In the genomic region with DNA sequence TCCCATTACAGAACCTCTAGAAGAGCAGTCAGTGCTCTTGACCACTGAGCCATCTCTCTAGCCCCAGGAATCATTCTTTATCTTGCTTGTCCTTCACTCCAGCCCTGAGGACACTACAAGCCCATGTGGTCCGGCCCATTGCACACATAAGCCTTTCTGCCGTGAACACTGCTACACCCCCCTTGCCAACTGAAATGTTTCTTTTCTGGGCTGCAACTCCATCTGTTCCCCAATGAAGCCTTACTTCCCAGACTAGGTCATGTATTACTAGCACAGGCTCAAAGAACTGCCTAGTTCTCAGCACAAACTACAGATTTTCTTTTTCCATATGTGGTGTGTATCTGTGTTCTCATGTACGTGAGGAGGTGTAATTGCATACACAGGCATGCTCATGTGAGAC, we compare ENCODE assay signal across 16 mouse cellular contexts.
"Had no signal": no experiment of that assay in that cellular context is flagged by ENCODE, and none has a peak within 500 bp of the region (broad histone marks: within the 10 kb centered on the region; RNA-seq: fewer than 3 reads in every experiment).

No protein-coding gene starts in this region.

- H3K9ac ChIP-seq: liver, embryonic 13.5 days; stomach, embryonic 15.5 days had no signal

- H3K27me3 ChIP-seq: liver, embryonic 13.5 days; stomach, embryonic 15.5 days had no signal

- H3K9me3 ChIP-seq: liver, embryonic 13.5 days; stomach, embryonic 15.5 days had no signal

- H3K27ac ChIP-seq: left cerebral cortex, adult 2 months; liver, embryonic 13.5 days; stomach, embryonic 15.5 days had no signal

- H3K4me2 ChIP-seq: liver, embryonic 13.5 days; midbrain, embryonic 11.5 days; stomach, embryonic 15.5 days had no signal

- H3K4me1 ChIP-seq: liver, embryonic 13.5 days; stomach, embryonic 15.5 days had no signal

- H3K36me3 ChIP-seq: liver, embryonic 13.5 days; stomach, embryonic 15.5 days had no signal

- DNase-seq: kidney, adult 9 months; kidney, postnatal 14 days; kidney, postnatal 4 days; layer of hippocampus, postnatal 36 days; liver, embryonic 13.5 days; lung, adult 2 months; lung, postnatal 14 days; lung, postnatal 4 days; midbrain, embryonic 14.5 days; right cerebral cortex, postnatal 25 days; spleen, adult 18-20 months; thymus, adult 18-20 months; thymus, postnatal 36 days had no signal

- H3K4me3 ChIP-seq: left cerebral cortex, adult 2 months; liver, embryonic 13.5 days; stomach, embryonic 15.5 days had no signal
